Mouse (Mus musculus) cerebellum, adult 18-20 months (tissue): Measurements from ENCODE around the gene Amotl1.

Experiments used
- DNase-seq, 2 experiments: peaks; one replicate each; pipeline ENCODE4 v3.0.0; 2021

Amotl1 gene

GRCm38 (mm10) chr9:14641310-14642067 lies 3.4 kb downstream of the Amotl1 start:
- DNase-seq = no peak

- no peak for DNase-seq
Observed at GRCm38 (mm10) chr9:14636244-14636643, 8.6 kb downstream of the Amotl1 start.

- DNase-seq = no peak
Observed at GRCm38 (mm10) chr9:14635551-14635950, 9.3 kb downstream of the Amotl1 start.

GRCm38 (mm10) chr9:14634155-14634554 lies 10.7 kb downstream of the Amotl1 start:
- DNase-seq = no peak

- DNase-seq = no peak
Observed at GRCm38 (mm10) chr9:14632365-14633163, 12.3 kb downstream of the Amotl1 start.

- no peak for DNase-seq
Observed at GRCm38 (mm10) chr9:14631729-14632128, 13.1 kb downstream of the Amotl1 start.

- DNase-seq = no peak
Observed at GRCm38 (mm10) chr9:14627525-14627924, 17.3 kb downstream of the Amotl1 start.

- DNase-seq = no peak
Observed at GRCm38 (mm10) chr9:14625961-14626360, 18.9 kb downstream of the Amotl1 start.

GRCm38 (mm10) chr9:14625024-14625423 lies 19.8 kb downstream of the Amotl1 start:
- no peak for DNase-seq

- no peak for DNase-seq
Observed at GRCm38 (mm10) chr9:14623928-14624327, 20.9 kb downstream of the Amotl1 start.

GRCm38 (mm10) chr9:14623250-14623649 lies 21.6 kb downstream of the Amotl1 start:
- no peak for DNase-seq

- DNase-seq = no peak
Observed at GRCm38 (mm10) chr9:14622848-14623247, 22.0 kb downstream of the Amotl1 start.

GRCm38 (mm10) chr9:14620107-14620506 lies 24.7 kb downstream of the Amotl1 start:
- no peak for DNase-seq

GRCm38 (mm10) chr9:14614931-14615880 lies 29.6 kb downstream of the Amotl1 start:
- DNase-seq = peak; percentile 17 to 27

- DNase-seq = peak in 1 of 2 experiments; percentile 36
Observed at GRCm38 (mm10) chr9:14614205-14614930, 30.5 kb downstream of the Amotl1 start.

- no peak for DNase-seq
Observed at GRCm38 (mm10) chr9:14613308-14614204, 31.3 kb downstream of the Amotl1 start.

- DNase-seq = no peak
Observed at GRCm38 (mm10) chr9:14612588-14612987, 32.3 kb downstream of the Amotl1 start.

GRCm38 (mm10) chr9:14608521-14608920 lies 36.3 kb downstream of the Amotl1 start:
- no peak for DNase-seq

GRCm38 (mm10) chr9:14607464-14607863 lies 37.4 kb downstream of the Amotl1 start:
- no peak for DNase-seq

GRCm38 (mm10) chr9:14605992-14606391 lies 38.9 kb downstream of the Amotl1 start:
- no peak for DNase-seq

GRCm38 (mm10) chr9:14604363-14604762 lies 40.5 kb downstream of the Amotl1 start:
- DNase-seq = no peak
